Mouse (Mus musculus) liver, postnatal 0 days (tissue): ENCODE results near the gene Olfr1337.

ENCODE experiments used
- CTCF ChIP-seq: sonication (generic); IDR thresholded peaks from 2 replicates; pipeline ENCODE4 v1.5.1; 2016; ENCODE audit warnings: antibody characterized with exemption, low read depth
- EP300 ChIP-seq: IDR thresholded peaks from 2 replicates; pipeline ENCODE4 v1.6.1; 2016; ENCODE audit warnings: antibody characterized with exemption, low read depth, mild to moderate bottlenecking

GRCm38 (mm10) chr4:118782486-118782885 lies at the start of gene Olfr1337:
- TF ChIP-seq EP300 (no peak), CTCF (no peak)
